Mouse (Mus musculus) stomach, postnatal 0 days (tissue): ENCODE measurements around the gene Olfr33. TPM values are rescaled to one million over a fixed set of nuclear protein-coding genes. Genes with fewer than 3 reads are reported as not detected.
A peak's percentile ranks its signal among the peaks of the same experiment; 100 is the strongest.

ENCODE experiments used
- ATAC-seq: fragments of 200-750 bp; cut with Nextera tagmentation; 2 replicates; pipeline ENCODE4 v1.8.0; 2017; ENCODE audit not compliant: low FRiP score, low TSS enrichment
- DNase-seq: peaks from one replicate; pipeline ENCODE4 v3.0.0-alpha.2; 2016; ENCODE audit warnings: low spot score
- H3K27ac ChIP-seq: fragments of 300-500 bp; sonication (generic); replicated peaks from 2 replicates; pipeline ENCODE4 v1.5.1; 2014; ENCODE audit warnings: mild to moderate bottlenecking, control low read depth
- H3K27me3 ChIP-seq: fragments of 300-500 bp; sonication (generic); 2 replicates; pipeline ENCODE4 v1.6.1; 2014; ENCODE audit warnings: low read length; ENCODE audit not compliant: control insufficient read depth, insufficient read depth
- H3K36me3 ChIP-seq: fragments of 300-500 bp; sonication (generic); 2 replicates; pipeline ENCODE4 v1.6.1; 2014; ENCODE audit warnings: low read length, mixed read lengths; ENCODE audit not compliant: control insufficient read depth, insufficient read depth
- H3K4me1 ChIP-seq: fragments of 300-500 bp; sonication (generic); replicated peaks from 2 replicates; pipeline ENCODE4 v1.6.1; 2014; ENCODE audit warnings: antibody characterized with exemption; ENCODE audit not compliant: control insufficient read depth, insufficient read depth
- H3K4me2 ChIP-seq: fragments of 300-500 bp; sonication (generic); replicated peaks from 2 replicates; pipeline ENCODE4 v1.6.1; 2014; ENCODE audit warnings: low read depth, mild to moderate bottlenecking, control low read depth, moderate library complexity
- H3K4me3 ChIP-seq: fragments of 300-500 bp; sonication (generic); 2 replicates; pipeline ENCODE4 v1.5.1; 2014; ENCODE audit warnings: low read depth, low read length, control low read depth
- H3K9ac ChIP-seq: fragments of 300-500 bp; sonication (generic); 2 replicates; pipeline ENCODE4 v1.6.1; 2014; ENCODE audit warnings: mild to moderate bottlenecking, low read length, control low read depth, mixed read lengths
- H3K9me3 ChIP-seq: fragments of 300-500 bp; sonication (generic); 2 replicates; pipeline ENCODE4 v1.6.1; 2016; ENCODE audit warnings: low read length; ENCODE audit not compliant: control insufficient read depth
- CTCF ChIP-seq: IDR thresholded peaks from 2 replicates; pipeline ENCODE4 v1.5.1; 2016; ENCODE audit warnings: antibody characterized with exemption, low read depth, mild to moderate bottlenecking, moderate library complexity
- EP300 ChIP-seq: optimal IDR thresholded peaks from 2 replicates; pipeline ENCODE3; 2016; ENCODE audit warnings: antibody characterized with exemption
- WGBS: fragments of 180-500 bp; shearing (Covaris S2); extraction: QIAGEN DNeasy Blood & Tissue Kit; methylation state at CpG from one replicate; pipeline ENCODE4 v1.1.7; 2014; 5-methylcytosine and 5-hydroxymethylcytosine counted together
- polyA plus RNA-seq: library from polyadenylated mRNA; unstranded; fragments of >200 nt; fragmentation: Nextera tagmentation; extraction: Ambion mirVana; gene quantifications from 2 replicates; pipeline ENCODE4 v1.2.1, GENCODE M21; 2015

Olfr33 gene
- polyA plus RNA-seq, 1 experiment from 2014 or later, result not detected

- Histone ChIP-seq H3K9me3 (no peaks in the 10 kb centered on the region), H3K27ac (no peak within 1 kb of the TSS), H3K9ac (no peak within 1 kb of the TSS), H3K4me1 (no peaks in the 10 kb centered on the region), H3K36me3 (no peaks in the 10 kb centered on the region), H3K27me3 (no peaks in the 10 kb centered on the region), H3K4me2 (no peak within 1 kb of the TSS), H3K4me3 (no peak within 1 kb of the TSS)
- TF ChIP-seq CTCF (no peak), EP300 (no peak)
- no peak for DNase-seq
- no peak for ATAC-seq
Observed at GRCm38 (mm10) chr7:102701915-102702314, 17.0 kb downstream of the Olfr33 start, which contains the start of gene Olfr558. Gene Olfr558 (plus strand): TSS chr7:102702215.

GRCm38 (mm10) chr7:102698461-102698860 lies 20.4 kb downstream of the Olfr33 start:
- no peaks in the 10 kb centered on the region for H3K36me3 ChIP-seq
- 91% methylated on average over 7 of the region's 7 CpGs for WGBS
- no peak for ATAC-seq
- no peaks in the 10 kb centered on the region for H3K4me1 ChIP-seq
- DNase-seq, result no peak
- H3K4me2 ChIP-seq, result no peak overlapping the region
- TF ChIP-seq CTCF, result no peak
- TF ChIP-seq EP300, result no peak
- H3K9me3 ChIP-seq, result no peaks in the 10 kb centered on the region
- H3K9ac ChIP-seq, result no peak overlapping the region
- H3K4me3 ChIP-seq, result no peak overlapping the region
- no peak overlapping the region for H3K27ac ChIP-seq
- H3K27me3 ChIP-seq, result no peaks in the 10 kb centered on the region

DNA sequence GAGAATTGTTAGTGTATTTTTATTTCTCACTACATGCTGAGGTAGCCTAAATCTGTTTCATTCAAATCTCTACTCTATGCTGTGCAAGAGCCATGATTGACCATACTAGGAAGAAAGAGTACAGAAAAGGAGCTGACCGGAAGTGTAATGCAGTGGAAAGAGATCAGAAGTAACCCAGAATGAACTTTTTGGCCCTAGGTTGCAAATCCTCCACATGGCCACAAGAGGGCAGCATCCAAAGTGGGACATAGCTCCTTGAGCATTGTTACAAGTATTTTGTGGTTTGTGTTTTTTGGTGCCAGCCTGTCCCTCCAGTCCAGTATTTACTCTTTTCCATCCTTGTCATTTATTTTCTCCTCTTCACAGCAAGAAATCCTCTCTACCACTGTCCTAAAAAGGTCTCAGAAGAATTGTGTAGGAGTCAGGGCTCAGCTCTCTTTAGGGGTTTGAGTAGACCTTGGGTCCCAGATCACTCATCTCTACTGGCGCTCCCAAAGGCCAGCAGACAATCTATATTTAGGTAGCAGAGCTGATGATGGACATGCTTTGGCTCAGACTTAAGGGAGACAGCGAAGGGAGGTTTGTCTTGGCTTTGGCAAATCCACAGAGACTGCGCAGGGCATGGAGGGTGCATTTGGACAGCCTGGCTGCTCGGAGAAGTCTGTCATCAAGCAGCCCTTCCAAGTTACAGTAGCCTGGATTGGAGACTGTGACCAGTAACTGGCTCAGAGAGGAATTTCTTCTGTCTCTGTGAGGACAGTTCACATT lies 23.3 kb downstream of the Olfr33 start, which contains the start of gene Olfr557:
TSS of gene Olfr557 (plus strand) at position 553 of the 768 bp plus-strand sequence.
- TF ChIP-seq CTCF (peak; percentile 89), EP300 (no peak)
- H3K9ac ChIP-seq, result no peak within 1 kb of the TSS
- H3K4me3 ChIP-seq, result no peak within 1 kb of the TSS
- DNase-seq, result no peak
- no peaks in the 10 kb centered on the region for H3K36me3 ChIP-seq
- WGBS, result 79% methylated on average over 5 of the region's 5 CpGs
- H3K27me3 ChIP-seq, result no peaks in the 10 kb centered on the region
- H3K27ac ChIP-seq, result no peak within 1 kb of the TSS
- no peak within 1 kb of the TSS for H3K4me2 ChIP-seq
- no peaks in the 10 kb centered on the region for H3K4me1 ChIP-seq
- no peaks in the 10 kb centered on the region for H3K9me3 ChIP-seq
- ATAC-seq, result no peak

GRCm38 (mm10) chr7:102686944-102687501 lies 31.8 kb downstream of the Olfr33 start, which contains the start of gene Trim68:
Gene Trim68 (minus strand): TSS chr7:102687327.
- H3K4me1 ChIP-seq, result no peaks in the 10 kb centered on the region
- no peaks in the 10 kb centered on the region for H3K27me3 ChIP-seq
- H3K36me3 ChIP-seq, result no peaks in the 10 kb centered on the region
- TF ChIP-seq EP300, result no peak
- TF ChIP-seq CTCF, result peak; percentile 5; the same call in 1 of the 2 replicates
- H3K27ac ChIP-seq, result peak within 1 kb of the TSS; percentile 88
- H3K4me3 ChIP-seq, result peak within 1 kb of the TSS; percentile 62
- H3K9me3 ChIP-seq, result no peaks in the 10 kb centered on the region
- ATAC-seq (peak; percentile 100), DNase-seq (peak; percentile 94)
- H3K4me2 ChIP-seq, result peak within 1 kb of the TSS; percentile 78
- under 1% methylated on average over 40 of the region's 40 CpGs for WGBS
- peak within 1 kb of the TSS; percentile 75 for H3K9ac ChIP-seq

GRCm38 (mm10) chr7:102681916-102682315 lies 37.0 kb downstream of the Olfr33 start:
- H3K9ac ChIP-seq, result no peak overlapping the region
- H3K4me2 ChIP-seq, result no peak overlapping the region
- no peaks in the 10 kb centered on the region for H3K4me1 ChIP-seq
- TF ChIP-seq CTCF (no peak), EP300 (no peak)
- no peak overlapping the region for H3K27ac ChIP-seq
- ATAC-seq, result no peak
- no peaks in the 10 kb centered on the region for H3K27me3 ChIP-seq
- H3K4me3 ChIP-seq, result no peak overlapping the region
- no peak for DNase-seq
- 86% methylated on average over 1 of the region's 1 CpGs for WGBS
- H3K36me3 ChIP-seq, result no peaks in the 10 kb centered on the region
- no peaks in the 10 kb centered on the region for H3K9me3 ChIP-seq

DNA sequence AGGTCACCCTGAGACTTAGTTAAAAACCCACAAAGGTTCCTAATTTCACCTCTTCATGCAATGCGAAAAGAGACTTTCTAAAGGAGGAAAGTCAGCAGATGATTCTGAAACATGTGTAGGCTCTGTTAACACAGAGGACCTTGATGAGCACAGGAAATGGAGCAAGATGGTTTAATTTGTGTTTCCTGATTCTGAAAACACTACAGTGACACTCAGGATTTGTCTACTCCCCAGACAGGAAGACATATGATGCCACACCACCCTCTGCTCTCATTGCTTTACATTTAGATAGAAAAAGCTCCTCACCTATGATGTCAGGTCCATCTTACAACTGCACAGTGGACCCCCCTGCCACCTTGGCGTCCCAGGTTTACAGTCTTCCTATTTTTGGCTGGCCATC lies 42.6 kb downstream of the Olfr33 start:
- H3K36me3 ChIP-seq, result no peaks in the 10 kb centered on the region
- no peak overlapping the region for H3K4me3 ChIP-seq
- H3K4me2 ChIP-seq, result no peak overlapping the region
- ATAC-seq (no peak), DNase-seq (no peak)
- TF ChIP-seq CTCF (no peak), EP300 (no peak)
- H3K9me3 ChIP-seq, result no peaks in the 10 kb centered on the region
- 83% methylated on average over 2 of the region's 2 CpGs for WGBS
- no peak overlapping the region for H3K27ac ChIP-seq
- H3K4me1 ChIP-seq, result no peaks in the 10 kb centered on the region
- H3K9ac ChIP-seq, result no peak overlapping the region
- no peaks in the 10 kb centered on the region for H3K27me3 ChIP-seq
